Mouse (Mus musculus) right cerebral cortex, postnatal 14 days (tissue): ENCODE data around the gene 7420426K07Rik.

Source experiments
- DNase-seq: peaks from one replicate; pipeline ENCODE4 v3.0.0; 2022

The 7420426K07Rik gene

GRCm38 (mm10) chr9:98902819-98903218 lies at the start of gene 7420426K07Rik:
7420426K07Rik (plus strand) TSS chr9:98903119.
- DNase-seq: no peak

GRCm38 (mm10) chr9:98856210-98856609 lies 46.7 kb upstream of the 7420426K07Rik start, which contains the start of gene Prr23a2:
Prr23a2 (plus strand) TSS chr9:98856494.
- DNase-seq: no peak

GRCm38 (mm10) chr9:98863463-98863862 lies 39.5 kb upstream of the 7420426K07Rik start:
- no peak for DNase-seq

- no peak for DNase-seq
Observed at GRCm38 (mm10) chr9:98864571-98864970, 38.3 kb upstream of the 7420426K07Rik start, which contains the start of gene Prr23a3. Prr23a3 (plus strand) TSS chr9:98864767.

GRCm38 (mm10) chr9:98901486-98901885 lies 1.4 kb upstream of the 7420426K07Rik start:
- no peak for DNase-seq

- no peak for DNase-seq
Observed at GRCm38 (mm10) chr9:98920629-98921523, 18.0 kb downstream of the 7420426K07Rik start.

- no peak for DNase-seq
Observed at GRCm38 (mm10) chr9:98923119-98923518, 20.2 kb downstream of the 7420426K07Rik start.

- DNase-seq: no peak
Observed at GRCm38 (mm10) chr9:98924183-98924582, 21.3 kb downstream of the 7420426K07Rik start.

GRCm38 (mm10) chr9:98929496-98929895 lies 26.6 kb downstream of the 7420426K07Rik start:
- DNase-seq: no peak

- DNase-seq: no peak
Observed at GRCm38 (mm10) chr9:98932931-98933330, 30.0 kb downstream of the 7420426K07Rik start.

GRCm38 (mm10) chr9:98935190-98935909 lies 32.4 kb downstream of the 7420426K07Rik start:
- no peak for DNase-seq

GRCm38 (mm10) chr9:98939290-98939689 lies 36.4 kb downstream of the 7420426K07Rik start:
- DNase-seq: no peak

- peak; percentile 53 for DNase-seq
Observed at GRCm38 (mm10) chr9:98952171-98953050, 49.5 kb downstream of the 7420426K07Rik start.

- no peak for DNase-seq
Observed at GRCm38 (mm10) chr9:98953291-98953690, 50.4 kb downstream of the 7420426K07Rik start.

- no peak for DNase-seq
Observed at GRCm38 (mm10) chr9:98953830-98954229, 50.9 kb downstream of the 7420426K07Rik start.
